Mouse (Mus musculus): ENCODE data around the gene Shank3. TPM values are rescaled to one million over a fixed set of nuclear protein-coding genes. Genes with fewer than 3 reads are reported as not detected.

The Shank3 gene
- polyA plus RNA-seq, 1 experiment: 8.2 TPM

- H3K27me3 ChIP-seq (ENCODE audit: control insufficient read depth, insufficient read depth, low read length): no peaks in the 10 kb centered on the region
- no peak overlapping the region for H3K27ac ChIP-seq (ENCODE audit: control insufficient read depth, insufficient read depth, low read length)
- DNase-seq: no peak
- H3K36me3 ChIP-seq (ENCODE audit: control insufficient read depth, insufficient read depth, low read length): no peaks in the 10 kb centered on the region
- H3K4me3 ChIP-seq (ENCODE audit: control insufficient read depth, insufficient read depth, low read length): no peak overlapping the region
- 97% methylated on average over 8 of the region's 8 CpGs for WGBS
- no peaks in the 10 kb centered on the region for H3K4me1 ChIP-seq (replicated peaks; ENCODE audit: control insufficient read depth, insufficient read depth, low read length)
- no peak for TF ChIP-seq CTCF (IDR thresholded peaks at IDR 0.05; ENCODE audit: borderline replicate concordance, control insufficient read depth, extremely low read depth, insufficient read depth, low read length, poor library complexity)
- TF ChIP-seq POLR2A (IDR thresholded peaks at IDR 0.05; ENCODE audit: control insufficient read depth, extremely low read depth, insufficient read depth, low read length, poor library complexity): no peak
Observed at GRCm38 (mm10) chr15:89547321-89547720, 47.9 kb downstream of the Shank3 start.

- H3K36me3 ChIP-seq (ENCODE audit: control insufficient read depth, insufficient read depth, low read length): no peaks in the 10 kb centered on the region
- H3K4me1 ChIP-seq (replicated peaks; ENCODE audit: control insufficient read depth, insufficient read depth, low read length): no peaks in the 10 kb centered on the region
- TF ChIP-seq POLR2A (IDR thresholded peaks at IDR 0.05; ENCODE audit: control insufficient read depth, extremely low read depth, insufficient read depth, low read length, poor library complexity) (no peak), CTCF (IDR thresholded peaks at IDR 0.05; ENCODE audit: borderline replicate concordance, control insufficient read depth, extremely low read depth, insufficient read depth, low read length, poor library complexity) (no peak)
- no peak for DNase-seq
- 90% methylated on average over 58 of the region's 58 CpGs for WGBS
- no peaks in the 10 kb centered on the region for H3K27me3 ChIP-seq (ENCODE audit: control insufficient read depth, insufficient read depth, low read length)
- H3K27ac ChIP-seq (ENCODE audit: control insufficient read depth, insufficient read depth, low read length): no peak overlapping the region
- H3K4me3 ChIP-seq (ENCODE audit: control insufficient read depth, insufficient read depth, low read length): no peak overlapping the region
Observed at GRCm38 (mm10) chr15:89547824-89548601, 48.6 kb downstream of the Shank3 start.

- no peak for DNase-seq
- Histone ChIP-seq H3K4me3 (ENCODE audit: control insufficient read depth, insufficient read depth, low read length) (no peak overlapping the region), H3K36me3 (ENCODE audit: control insufficient read depth, insufficient read depth, low read length) (no peaks in the 10 kb centered on the region), H3K4me1 (replicated peaks; ENCODE audit: control insufficient read depth, insufficient read depth, low read length) (no peaks in the 10 kb centered on the region), H3K27ac (ENCODE audit: control insufficient read depth, insufficient read depth, low read length) (no peak overlapping the region), H3K27me3 (ENCODE audit: control insufficient read depth, insufficient read depth, low read length) (no peaks in the 10 kb centered on the region)
- WGBS: 94% methylated on average over 11 of the region's 11 CpGs
- TF ChIP-seq CTCF (IDR thresholded peaks at IDR 0.05; ENCODE audit: borderline replicate concordance, control insufficient read depth, extremely low read depth, insufficient read depth, low read length, poor library complexity): no peak
- TF ChIP-seq POLR2A (IDR thresholded peaks at IDR 0.05; ENCODE audit: control insufficient read depth, extremely low read depth, insufficient read depth, low read length, poor library complexity): no peak
Observed at GRCm38 (mm10) chr15:89548837-89549236, 49.4 kb downstream of the Shank3 start.

GRCm38 (mm10) chr15:89550506-89550905 lies 51.1 kb downstream of the Shank3 start:
- no peak overlapping the region for H3K4me3 ChIP-seq (ENCODE audit: control insufficient read depth, insufficient read depth, low read length)
- H3K27ac ChIP-seq (ENCODE audit: control insufficient read depth, insufficient read depth, low read length): no peak overlapping the region
- 93% methylated on average over 8 of the region's 8 CpGs for WGBS
- no peak for DNase-seq
- no peak for TF ChIP-seq CTCF (IDR thresholded peaks at IDR 0.05; ENCODE audit: borderline replicate concordance, control insufficient read depth, extremely low read depth, insufficient read depth, low read length, poor library complexity)
- H3K27me3 ChIP-seq (ENCODE audit: control insufficient read depth, insufficient read depth, low read length): no peaks in the 10 kb centered on the region
- no peaks in the 10 kb centered on the region for H3K4me1 ChIP-seq (replicated peaks; ENCODE audit: control insufficient read depth, insufficient read depth, low read length)
- H3K36me3 ChIP-seq (ENCODE audit: control insufficient read depth, insufficient read depth, low read length): no peaks in the 10 kb centered on the region

GRCm38 (mm10) chr15:89551733-89552132 lies 52.3 kb downstream of the Shank3 start:
- H3K4me1 ChIP-seq (replicated peaks; ENCODE audit: control insufficient read depth, insufficient read depth, low read length): no peaks in the 10 kb centered on the region
- no peaks in the 10 kb centered on the region for H3K36me3 ChIP-seq (ENCODE audit: control insufficient read depth, insufficient read depth, low read length)
- no peak overlapping the region for H3K27ac ChIP-seq (ENCODE audit: control insufficient read depth, insufficient read depth, low read length)
- WGBS: 89% methylated on average over 1 of the region's 1 CpGs
- H3K4me3 ChIP-seq (ENCODE audit: control insufficient read depth, insufficient read depth, low read length): no peak overlapping the region
- DNase-seq: no peak
- no peak for TF ChIP-seq CTCF (IDR thresholded peaks at IDR 0.05; ENCODE audit: borderline replicate concordance, control insufficient read depth, extremely low read depth, insufficient read depth, low read length, poor library complexity)
- no peak for TF ChIP-seq POLR2A (IDR thresholded peaks at IDR 0.05; ENCODE audit: control insufficient read depth, extremely low read depth, insufficient read depth, low read length, poor library complexity)
- no peaks in the 10 kb centered on the region for H3K27me3 ChIP-seq (ENCODE audit: control insufficient read depth, insufficient read depth, low read length)

GRCm38 (mm10) chr15:89555591-89555990 lies 56.2 kb downstream of the Shank3 start:
- TF ChIP-seq POLR2A (IDR thresholded peaks at IDR 0.05; ENCODE audit: control insufficient read depth, extremely low read depth, insufficient read depth, low read length, poor library complexity) (no peak), CTCF (IDR thresholded peaks at IDR 0.05; ENCODE audit: borderline replicate concordance, control insufficient read depth, extremely low read depth, insufficient read depth, low read length, poor library complexity) (no peak)
- WGBS: 93% methylated on average over 6 of the region's 6 CpGs
- no peaks in the 10 kb centered on the region for H3K27me3 ChIP-seq (ENCODE audit: control insufficient read depth, insufficient read depth, low read length)
- no peak overlapping the region for H3K27ac ChIP-seq (ENCODE audit: control insufficient read depth, insufficient read depth, low read length)
- H3K36me3 ChIP-seq (ENCODE audit: control insufficient read depth, insufficient read depth, low read length): no peaks in the 10 kb centered on the region
- no peaks in the 10 kb centered on the region for H3K4me1 ChIP-seq (replicated peaks; ENCODE audit: control insufficient read depth, insufficient read depth, low read length)
- DNase-seq: no peak
- no peak overlapping the region for H3K4me3 ChIP-seq (ENCODE audit: control insufficient read depth, insufficient read depth, low read length)
